Mouse (Mus musculus) macrophage (primary cell): ENCODE data around the gene Gm21762. TPM values are rescaled to one million over a fixed set of nuclear protein-coding genes. Genes with fewer than 3 reads are reported as not detected.
"Not testable (repeated sequence)": the region's sequence is repeated elsewhere in the genome, so short reads cannot be mapped to it uniquely, and the experiment has no call there.

ENCODE experiments used
- H3K27ac ChIP-seq: fragments of 350-480 bp; formaldehyde crosslinking; 2 replicates; pipeline ENCODE4 v1.9.0; 2021
- H3K36me3 ChIP-seq: fragments of 350-480 bp; formaldehyde crosslinking; 2 replicates; pipeline ENCODE4 v1.9.0; 2021; ENCODE audit errors: inconsistent target
- H3K4me3 ChIP-seq: fragments of 350-480 bp; formaldehyde crosslinking; 2 replicates; pipeline ENCODE4 v1.9.0; 2021; ENCODE audit errors: inconsistent target
- H3K79me2 ChIP-seq: fragments of 350-480 bp; formaldehyde crosslinking; 2 replicates; pipeline ENCODE4 v1.9.0; 2021; ENCODE audit errors: inconsistent target
- WGBS: methylation state at CpG from one replicate; pipeline ENCODE4 v1.1.7; 2026; ENCODE audit warnings: inconsistent platforms; ENCODE audit not compliant: missing documents; 5-methylcytosine and 5-hydroxymethylcytosine counted together
- polyA plus RNA-seq: library from polyadenylated mRNA; stranded (reverse); fragments of 250-400 nt; gene quantifications from 3 replicates; pipeline ENCODE4 v1.2.4, GENCODE M21; 2018; ENCODE audit warnings: inconsistent platforms
- total RNA-seq, 78 experiments: library from RNA; depleted of rRNA; stranded (reverse); fragments of 250-400 nt; gene quantifications; 1 replicate in 9 of 78; 2 replicates in 24 of 78; 3 replicates in 43 of 78; 4 replicates in 2 of 78; pipeline ENCODE4 v1.2.4; 2018; ENCODE audit warnings: inconsistent platforms in 56 of 78

The Gm21762 gene
- total RNA-seq (2018; cell fraction: chromatin; rRNA removed): not detected
- total RNA-seq (2018; cell fraction: cytosol; rRNA removed): 1 to 10 TPM in 9 of 26 experiments, under 1 TPM in 17; 0.19 to 1.9 (median 0.75) TPM
- under 1 TPM in 1 of 26 experiments, not detected in 25; 0.58 TPM for total RNA-seq (2018; cell fraction: nucleus; rRNA removed)
- 0.60 TPM in 1 of 3 replicates, not detected in the others for polyA plus RNA-seq

DNA sequence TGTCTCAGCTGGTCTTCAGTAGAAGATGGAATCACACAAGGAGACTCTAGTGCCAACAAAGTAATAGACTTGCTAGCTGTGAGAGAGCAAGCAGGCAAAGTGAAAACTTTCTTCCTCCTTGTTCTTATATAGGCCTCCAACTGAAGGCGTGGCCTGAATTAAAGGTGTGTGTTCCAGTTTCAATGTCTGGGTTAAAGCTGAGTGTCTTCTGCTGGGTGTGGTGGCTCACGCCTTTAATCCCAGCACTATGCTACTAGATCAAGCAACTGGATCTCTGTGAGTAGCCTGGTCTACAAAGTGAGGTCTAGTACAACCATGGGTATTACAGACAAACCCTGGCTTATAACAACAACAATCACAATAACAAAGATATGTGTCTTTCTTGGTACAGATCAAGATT is at the start of gene Gm21762:
TSS of gene Gm21762 (minus strand) at position 101 of the 400 bp plus-strand sequence.
- H3K27ac ChIP-seq, H3K79me2 ChIP-seq, H3K36me3 ChIP-seq, H3K4me3 ChIP-seq: not testable (repeated sequence)
- no CpG with 5 or more reads among the region's 2 CpGs for WGBS

- H3K36me3 ChIP-seq, H3K79me2 ChIP-seq, H3K4me3 ChIP-seq, H3K27ac ChIP-seq: not testable (repeated sequence)
- 95% methylated on average over 2 of the region's 2 CpGs for WGBS
Observed at GRCm38 (mm10) chr13:120262870-120263269, 47.1 kb upstream of the Gm21762 start, which contains the start of gene AF067061. Gene AF067061 (plus strand): TSS chr13:120263114.

DNA sequence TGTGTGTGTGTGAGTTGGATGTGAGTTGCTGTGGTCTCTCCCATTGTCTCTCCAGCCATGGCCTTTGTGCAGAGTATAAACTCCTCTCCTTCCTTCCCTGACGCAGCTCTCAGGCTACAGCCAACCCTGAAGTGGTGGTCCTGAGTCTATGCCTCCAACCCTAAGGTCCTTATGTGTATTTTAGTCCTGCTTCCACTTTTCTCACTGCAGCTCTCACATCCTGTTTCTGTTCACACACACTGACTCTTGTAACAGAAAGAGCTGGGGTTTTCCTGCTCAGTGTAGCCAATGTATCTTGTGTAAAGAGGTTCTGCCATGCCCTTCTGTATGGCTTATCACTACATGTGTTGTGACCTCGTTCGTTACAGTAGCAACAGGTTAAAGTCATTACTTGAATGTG is 44.0 kb upstream of the Gm21762 start:
- not testable (repeated sequence) for H3K4me3 ChIP-seq, H3K27ac ChIP-seq, H3K79me2 ChIP-seq, H3K36me3 ChIP-seq
- 7% methylated on average over 2 of the region's 3 CpGs for WGBS

- not testable (repeated sequence) for H3K79me2 ChIP-seq, H3K4me3 ChIP-seq, H3K27ac ChIP-seq, H3K36me3 ChIP-seq
- 0% methylated on average over 2 of the region's 3 CpGs for WGBS
Observed at GRCm38 (mm10) chr13:120258817-120259658, 43.3 kb upstream of the Gm21762 start.

GRCm38 (mm10) chr13:120251208-120251924 is 35.6 kb upstream of the Gm21762 start:
- not testable (repeated sequence) for H3K36me3 ChIP-seq, H3K79me2 ChIP-seq, H3K4me3 ChIP-seq, H3K27ac ChIP-seq
- WGBS: no CpG with 5 or more reads among the region's 3 CpGs

- H3K79me2 ChIP-seq, H3K27ac ChIP-seq, H3K36me3 ChIP-seq, H3K4me3 ChIP-seq: not testable (repeated sequence)
Observed at GRCm38 (mm10) chr13:120238811-120239210, 23.1 kb upstream of the Gm21762 start, which contains the start of gene Gm21731. Gene Gm21731 (plus strand): TSS chr13:120239111.

- not testable (repeated sequence) for H3K36me3 ChIP-seq, H3K79me2 ChIP-seq, H3K27ac ChIP-seq, H3K4me3 ChIP-seq
- 77% methylated on average over 12 of the region's 25 CpGs for WGBS
Observed at GRCm38 (mm10) chr13:120232447-120233049, 16.8 kb upstream of the Gm21762 start.

GRCm38 (mm10) chr13:120231798-120232197 is 16.1 kb upstream of the Gm21762 start:
- H3K79me2 ChIP-seq, H3K4me3 ChIP-seq, H3K27ac ChIP-seq, H3K36me3 ChIP-seq: not testable (repeated sequence)
- 92% methylated on average over 7 of the region's 17 CpGs for WGBS

GRCm38 (mm10) chr13:120223012-120223659 is 7.4 kb upstream of the Gm21762 start:
- H3K27ac ChIP-seq, H3K4me3 ChIP-seq, H3K36me3 ChIP-seq, H3K79me2 ChIP-seq: not testable (repeated sequence)
- 95% methylated on average over 7 of the region's 25 CpGs for WGBS

GRCm38 (mm10) chr13:120220922-120221321 is 5.2 kb upstream of the Gm21762 start:
- H3K36me3 ChIP-seq, H3K27ac ChIP-seq, H3K4me3 ChIP-seq, H3K79me2 ChIP-seq: not testable (repeated sequence)
- WGBS: 58% methylated on average over 2 of the region's 5 CpGs

GRCm38 (mm10) chr13:120196189-120196821 is 19.4 kb downstream of the Gm21762 start:
- H3K27ac ChIP-seq: 0 out of 2 replicates have a peak overlapping the region, but pooled peaks have one; percentile 13
- H3K36me3 ChIP-seq, H3K4me3 ChIP-seq, H3K79me2 ChIP-seq: not testable (repeated sequence)
- WGBS: 17% methylated on average over 3 of the region's 8 CpGs

DNA sequence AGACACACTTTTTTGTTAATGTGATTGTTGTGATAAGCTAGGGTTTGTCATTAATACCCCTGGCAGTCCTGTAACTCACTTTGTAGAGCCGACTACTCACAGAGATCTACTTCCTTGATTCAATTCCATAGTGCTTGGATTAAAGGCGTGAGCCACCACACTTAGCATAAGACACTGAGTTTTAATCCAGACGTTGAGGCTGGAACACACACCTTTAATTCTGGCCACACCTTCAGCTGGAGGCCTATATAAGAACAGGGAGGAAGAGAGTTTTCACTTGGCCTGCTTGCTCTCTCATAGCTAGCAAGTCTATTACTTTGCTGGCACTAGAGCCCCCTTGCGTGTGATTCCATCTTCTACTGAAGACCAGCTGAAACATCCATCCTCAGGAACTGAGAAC is 43.6 kb downstream of the Gm21762 start, which contains the start of gene Gm21818:
TSS of gene Gm21818 (plus strand) at position 301 of the 400 bp plus-strand sequence.
- H3K36me3 ChIP-seq, H3K27ac ChIP-seq, H3K79me2 ChIP-seq, H3K4me3 ChIP-seq: not testable (repeated sequence)
- WGBS: 85% methylated on average over 3 of the region's 4 CpGs

GRCm38 (mm10) chr13:120168301-120168700 is 47.4 kb downstream of the Gm21762 start:
- WGBS: 10% methylated on average over 1 of the region's 5 CpGs
- H3K4me3 ChIP-seq, H3K79me2 ChIP-seq, H3K36me3 ChIP-seq, H3K27ac ChIP-seq: not testable (repeated sequence)
